Mouse (Mus musculus) ES-E14 (cell line): ENCODE measurements around the gene Aars2.

ENCODE experiments used
- MAFK ChIP-seq: IDR thresholded peaks from 2 replicates; pipeline ENCODE4 v1.6.1; 2014; ENCODE audit warnings: mild to moderate bottlenecking, low read depth, low read length, inconsistent platforms; ENCODE audit not compliant: insufficient read depth
- ZC3H11A ChIP-seq: IDR thresholded peaks from 2 replicates; pipeline ENCODE4 v1.6.1; 2012; ENCODE audit warnings: low read depth, mild to moderate bottlenecking, inconsistent platforms, low read length, borderline replicate concordance

DNA sequence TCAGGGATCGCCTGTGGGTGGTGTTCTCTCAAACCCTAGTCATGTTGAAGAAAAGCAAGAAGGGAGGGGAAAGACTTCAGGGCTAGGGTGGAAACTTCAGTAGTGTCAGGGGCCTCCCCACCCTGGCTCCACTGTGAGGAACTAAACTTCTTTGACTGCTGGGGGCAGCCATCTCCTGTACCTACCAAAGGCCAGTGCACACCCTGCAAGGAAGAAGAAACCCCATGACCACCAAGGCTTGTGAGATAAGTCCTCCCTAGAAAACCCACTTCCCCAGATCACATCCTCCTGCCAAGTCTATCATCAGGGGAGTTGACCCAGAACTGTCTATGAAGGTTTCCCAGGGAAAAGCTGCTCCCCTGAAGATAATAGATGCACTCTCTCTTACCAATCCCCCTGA lies 47.8 kb downstream of the Aars2 start:
- no peak for TF ChIP-seq ZC3H11A
- TF ChIP-seq MAFK, result no peak
